Mouse (Mus musculus): Measurements from ENCODE around the gene Olfr1079.
"Not testable (repeated sequence)": the region's sequence is repeated elsewhere in the genome, so short reads cannot be mapped to it uniquely, and the experiment has no call there.

The Olfr1079 gene

GRCm38 (mm10) chr2:86542380-86542779 is at the start of gene Olfr1079:
Gene Olfr1079, minus strand, starts transcription at chr2:86542480.
- TF ChIP-seq CTCF (conservative IDR thresholded peaks at IDR 0.05; ENCODE audit: low read length) (no peak), NANOG (IDR thresholded peaks at IDR 0.05; ENCODE audit: borderline replicate concordance, low read length) (no peak), POU5F1 (IDR thresholded peaks at IDR 0.05; ENCODE audit: borderline replicate concordance, low read length) (no peak)
- no peaks in the 10 kb centered on the region for H3K4me1 ChIP-seq (replicated peaks; ENCODE audit: low read depth, low read length)
- H3K4me3 ChIP-seq (replicated peaks; ENCODE audit: low read length): no peak within 1 kb of the TSS
- no peaks in the 10 kb centered on the region for H3K9me3 ChIP-seq (ENCODE audit: low read length)
- H3K36me3 ChIP-seq (ENCODE audit: insufficient read depth, low read length): no peaks in the 10 kb centered on the region
- H3K27me3 ChIP-seq (ENCODE audit: insufficient read depth, low read length): no peaks in the 10 kb centered on the region

DNA sequence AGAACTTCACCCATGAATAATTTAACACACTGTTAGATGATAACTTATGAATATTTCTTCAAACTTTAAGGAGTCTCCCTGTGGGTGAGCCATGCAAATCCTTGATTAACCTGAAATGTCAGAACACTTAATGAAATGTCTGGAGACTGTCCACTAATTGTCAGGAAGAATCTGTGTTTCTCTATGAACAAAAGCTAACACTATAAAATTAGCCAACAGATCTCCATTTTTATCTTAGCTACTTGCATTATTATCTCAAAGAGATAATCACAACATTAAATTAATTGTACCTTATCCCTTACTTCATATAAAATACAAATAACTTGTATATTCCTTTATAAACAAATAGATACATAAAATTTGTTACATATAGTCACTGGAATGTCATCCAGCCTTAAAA is 15.9 kb upstream of the Olfr1079 start, which contains the start of gene Olfr1080:
Gene Olfr1080 (minus strand): TSS at position 101 of the 400 bp plus-strand sequence.
- not testable (repeated sequence) for H3K4me3 ChIP-seq (replicated peaks; ENCODE audit: low read length); H3K36me3 ChIP-seq (ENCODE audit: insufficient read depth, low read length); H3K27me3 ChIP-seq (ENCODE audit: insufficient read depth, low read length)

GRCm38 (mm10) chr2:86530991-86531390 is 11.3 kb downstream of the Olfr1079 start:
- Histone ChIP-seq H3K4me3 (replicated peaks; ENCODE audit: low read length) (no peak overlapping the region), H3K36me3 (ENCODE audit: insufficient read depth, low read length) (no peaks in the 10 kb centered on the region), H3K9me3 (ENCODE audit: low read length) (no peaks in the 10 kb centered on the region), H3K4me1 (replicated peaks; ENCODE audit: low read depth, low read length) (no peaks in the 10 kb centered on the region), H3K27me3 (ENCODE audit: insufficient read depth, low read length) (no peaks in the 10 kb centered on the region)
- TF ChIP-seq NANOG (IDR thresholded peaks at IDR 0.05; ENCODE audit: borderline replicate concordance, low read length): no peak
- no peak for TF ChIP-seq CTCF (conservative IDR thresholded peaks at IDR 0.05; ENCODE audit: low read length)
- TF ChIP-seq POU5F1 (IDR thresholded peaks at IDR 0.05; ENCODE audit: borderline replicate concordance, low read length): no peak

More for the DNA sequence above, 15.9 kb upstream of the Olfr1079 start, which contains the start of gene Olfr1080:
- not testable (repeated sequence) for H3K9me3 ChIP-seq (ENCODE audit: low read length); H3K4me1 ChIP-seq (replicated peaks; ENCODE audit: low read depth, low read length)

DNA sequence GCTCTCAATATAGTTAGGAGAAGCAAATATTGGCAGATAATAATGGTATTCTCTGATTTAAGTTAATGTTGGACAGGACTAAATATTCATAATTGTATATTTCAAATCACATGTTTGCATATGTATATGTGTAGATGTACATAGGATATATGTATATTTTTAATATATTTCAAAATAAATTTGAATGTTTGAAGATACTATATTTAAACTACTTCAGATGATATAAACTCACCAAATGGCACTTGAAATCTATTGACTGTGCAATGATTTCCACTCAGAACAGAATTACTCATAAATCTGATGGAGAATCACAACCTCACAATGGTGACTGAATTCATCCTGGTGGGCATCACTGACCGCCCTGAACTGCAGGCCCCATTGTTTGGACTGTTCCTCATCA is 34.1 kb downstream of the Olfr1079 start, which contains the start of gene Olfr1076:
Gene Olfr1076 (plus strand): TSS at position 301 of the 400 bp plus-strand sequence.
- TF ChIP-seq NANOG (IDR thresholded peaks at IDR 0.05; ENCODE audit: borderline replicate concordance, low read length) (no peak), CTCF (conservative IDR thresholded peaks at IDR 0.05; ENCODE audit: low read length) (no peak), POU5F1 (IDR thresholded peaks at IDR 0.05; ENCODE audit: borderline replicate concordance, low read length) (no peak)
- Histone ChIP-seq H3K27me3 (ENCODE audit: insufficient read depth, low read length) (no peaks in the 10 kb centered on the region), H3K36me3 (ENCODE audit: insufficient read depth, low read length) (no peaks in the 10 kb centered on the region), H3K4me1 (replicated peaks; ENCODE audit: low read depth, low read length) (no peaks in the 10 kb centered on the region), H3K9me3 (ENCODE audit: low read length) (no peaks in the 10 kb centered on the region), H3K4me3 (replicated peaks; ENCODE audit: low read length) (no peak within 1 kb of the TSS)

DNA sequence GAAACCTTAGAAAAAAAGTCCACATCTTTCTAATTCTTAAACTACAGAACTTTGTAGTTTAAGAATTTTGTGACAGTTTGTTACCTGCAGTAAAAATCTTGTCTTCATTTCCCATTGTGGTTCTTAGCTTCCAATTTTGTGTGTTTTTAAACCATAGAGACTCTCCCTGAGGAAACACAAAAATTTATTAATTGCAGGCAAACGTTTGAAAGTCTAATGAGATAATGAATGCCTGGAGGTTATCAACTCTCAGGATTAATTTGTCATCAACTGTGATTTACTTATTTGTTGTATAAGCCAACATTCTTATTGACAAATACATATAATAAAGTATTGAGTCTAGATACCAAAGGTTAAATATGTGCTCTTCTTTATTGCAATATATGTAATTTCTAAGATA is 55.0 kb downstream of the Olfr1079 start, which contains the start of gene Olfr228:
Gene Olfr228 (minus strand): TSS at position 101 of the 400 bp plus-strand sequence.
- H3K27me3 ChIP-seq (ENCODE audit: insufficient read depth, low read length): no peaks in the 10 kb centered on the region
- TF ChIP-seq POU5F1 (IDR thresholded peaks at IDR 0.05; ENCODE audit: borderline replicate concordance, low read length) (no peak), CTCF (conservative IDR thresholded peaks at IDR 0.05; ENCODE audit: low read length) (no peak), NANOG (IDR thresholded peaks at IDR 0.05; ENCODE audit: borderline replicate concordance, low read length) (no peak)
- H3K36me3 ChIP-seq (ENCODE audit: insufficient read depth, low read length): no peaks in the 10 kb centered on the region
- no peaks in the 10 kb centered on the region for H3K9me3 ChIP-seq (ENCODE audit: low read length)
- H3K4me3 ChIP-seq (replicated peaks; ENCODE audit: low read length): no peak within 1 kb of the TSS
- no peaks in the 10 kb centered on the region for H3K4me1 ChIP-seq (replicated peaks; ENCODE audit: low read depth, low read length)

Data from E14TG2a.4 (cell line).